Mouse (Mus musculus): ENCODE measurements at regions not wholly inside any gene's neighbourhood (a gene's known extent, or its start where the extent isn't known, plus 50 kb on each side); places are given as distances from the start of the nearest gene placed in this dataset.

DNA sequence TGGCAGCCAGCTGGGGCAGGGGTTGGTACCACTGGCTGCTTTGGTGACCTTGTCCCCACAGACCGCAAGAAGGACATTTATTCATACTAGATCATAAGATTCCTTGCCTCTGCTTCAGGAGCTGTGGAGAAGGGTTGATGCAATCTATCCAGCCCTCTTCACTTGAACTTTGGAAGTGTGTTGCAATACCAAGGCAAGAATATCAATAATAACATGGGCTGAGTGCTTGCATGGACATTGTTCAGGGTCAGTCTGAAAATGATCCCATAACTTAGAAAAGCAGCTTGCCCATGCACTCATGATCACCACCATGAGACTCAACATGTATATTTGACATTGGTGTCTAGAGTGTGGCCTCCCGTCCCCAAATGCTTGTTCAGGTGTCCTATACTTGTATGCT, 74.7 kb downstream of the Pttg1 start:
- TF ChIP-seq CTCF (IDR thresholded peaks at IDR 0.05; ENCODE audit: low read depth, low read length) (no peak), TAL1 (conservative IDR thresholded peaks at IDR 0.05; ENCODE audit: low read depth, low read length) (no peak), POLR2AphosphoS5 (IDR thresholded peaks at IDR 0.05; ENCODE audit: insufficient replicate concordance, low read depth, low read length) (no peak), GATA1 (IDR thresholded peaks at IDR 0.05; ENCODE audit: borderline replicate concordance, low read length) (no peak), GATA2 (IDR thresholded peaks at IDR 0.05; ENCODE audit: borderline replicate concordance, low read depth, low read length) (no peak)

Measured in G1E (cell line).